Mouse (Mus musculus): ENCODE measurements around the gene Zfp831. TPM values are rescaled to one million over a fixed set of nuclear protein-coding genes. Genes with fewer than 3 reads are reported as not detected.

Gene Zfp831
- polyA plus RNA-seq (2012; rRNA removed) (0.02 and 0.03 TPM in 2 replicates), polyA plus RNA-seq (2014; fragmentation: Nextera tagmentation; extraction: Ambion mirVana) (0.01 TPM in 1 of 2 replicates, not detected in the other)

- TF ChIP-seq CTCF (IDR thresholded peaks at IDR 0.05; ENCODE audit: low read depth) (no peak), EP300 (IDR thresholded peaks at IDR 0.05; ENCODE audit: low read depth) (no peak)
- no peaks in the 10 kb centered on the region for H3K27me3 ChIP-seq (ENCODE audit: control insufficient read depth, insufficient read depth, low read length)
- no peak within 1 kb of the TSS for H3K4me3 ChIP-seq (ENCODE audit: insufficient read depth in 1 of 2, low read depth in 2 of 2, low read length in 2 of 2)
- H3K36me3 ChIP-seq (replicated peaks; ENCODE audit: control insufficient read depth, insufficient read depth, low read depth): no peaks in the 10 kb centered on the region
- DNase-seq (ENCODE audit: low read depth in 3 of 3, low spot score in 3 of 3): no peak
- 67% methylated on average over 18 of the region's 18 CpGs for WGBS (ENCODE audit: insufficient replicate concordance)
- H3K4me1 ChIP-seq (replicated peaks; ENCODE audit: control insufficient read depth in 2 of 2, insufficient read depth in 2 of 2, low read length in 1 of 2): no peaks in the 10 kb centered on the region
- no peak within 1 kb of the TSS for H3K27ac ChIP-seq
- no peaks in the 10 kb centered on the region for H3K9me3 ChIP-seq (ENCODE audit: control insufficient read depth, low read length)
- ATAC-seq (ENCODE audit: insufficient read depth): no peak
- H3K9ac ChIP-seq (replicated peaks): no peak within 1 kb of the TSS
- H3K4me2 ChIP-seq (ENCODE audit: low read depth): no peak within 1 kb of the TSS
Observed at GRCm38 (mm10) chr2:174643448-174644144, at the start of gene Zfp831. Gene Zfp831 (plus strand): TSS chr2:174643534.

GRCm38 (mm10) chr2:174594965-174595364 lies 48.4 kb upstream of the Zfp831 start:
- no peak overlapping the region for H3K4me2 ChIP-seq (ENCODE audit: low read depth)
- no peak overlapping the region for H3K27ac ChIP-seq
- ATAC-seq (ENCODE audit: insufficient read depth): no peak
- H3K27me3 ChIP-seq (ENCODE audit: control insufficient read depth, insufficient read depth, low read length): no peaks in the 10 kb centered on the region
- TF ChIP-seq EP300 (IDR thresholded peaks at IDR 0.05; ENCODE audit: low read depth): no peak
- TF ChIP-seq CTCF (IDR thresholded peaks at IDR 0.05; ENCODE audit: low read depth): no peak
- H3K4me1 ChIP-seq (replicated peaks; ENCODE audit: control insufficient read depth in 2 of 2, insufficient read depth in 2 of 2, low read length in 1 of 2): peaks cover 0 to 3% of the 10 kb centered on the region in 2 experiments; a peak in 1 of 4 replicates
- H3K9me3 ChIP-seq (ENCODE audit: control insufficient read depth, low read length): no peaks in the 10 kb centered on the region
- DNase-seq (ENCODE audit: low read depth in 3 of 3, low spot score in 3 of 3): no peak
- H3K9ac ChIP-seq (replicated peaks): no peak overlapping the region
- WGBS (ENCODE audit: insufficient replicate concordance): 47% methylated on average over 9 of the region's 9 CpGs
- H3K4me3 ChIP-seq (ENCODE audit: insufficient read depth in 1 of 2, low read depth in 2 of 2, low read length in 2 of 2): no peak overlapping the region
- no peaks in the 10 kb centered on the region for H3K36me3 ChIP-seq (replicated peaks; ENCODE audit: control insufficient read depth, insufficient read depth, low read depth)

- DNase-seq (ENCODE audit: low read depth in 3 of 3, low spot score in 3 of 3): no peak
- no peaks in the 10 kb centered on the region for H3K36me3 ChIP-seq (replicated peaks; ENCODE audit: control insufficient read depth, insufficient read depth, low read depth)
- 55% methylated on average over 2 of the region's 2 CpGs for WGBS (ENCODE audit: insufficient replicate concordance)
Observed at GRCm38 (mm10) chr2:174595611-174596010, 47.7 kb upstream of the Zfp831 start.

GRCm38 (mm10) chr2:174596457-174596856 lies 46.9 kb upstream of the Zfp831 start:
- TF ChIP-seq EP300 (IDR thresholded peaks at IDR 0.05; ENCODE audit: low read depth) (no peak), CTCF (IDR thresholded peaks at IDR 0.05; ENCODE audit: low read depth) (no peak)
- H3K4me2 ChIP-seq (ENCODE audit: low read depth): no peak overlapping the region
- no peaks in the 10 kb centered on the region for H3K36me3 ChIP-seq (replicated peaks; ENCODE audit: control insufficient read depth, insufficient read depth, low read depth)
- H3K9ac ChIP-seq (replicated peaks): no peak overlapping the region
- H3K27me3 ChIP-seq (ENCODE audit: control insufficient read depth, insufficient read depth, low read length): no peaks in the 10 kb centered on the region
- H3K4me1 ChIP-seq (replicated peaks; ENCODE audit: control insufficient read depth in 2 of 2, insufficient read depth in 2 of 2, low read length in 1 of 2): peaks cover 0 to 6% of the 10 kb centered on the region in 2 experiments; a peak in 2 of 4 replicates
- WGBS (ENCODE audit: insufficient replicate concordance): 76% methylated on average over 15 of the region's 15 CpGs
- no peak for ATAC-seq (ENCODE audit: insufficient read depth)
- no peak overlapping the region for H3K27ac ChIP-seq
- no peak for DNase-seq (ENCODE audit: low read depth in 3 of 3, low spot score in 3 of 3)
- H3K4me3 ChIP-seq (ENCODE audit: insufficient read depth in 1 of 2, low read depth in 2 of 2, low read length in 2 of 2): no peak overlapping the region
- H3K9me3 ChIP-seq (ENCODE audit: control insufficient read depth, low read length): no peaks in the 10 kb centered on the region

More at GRCm38 (mm10) chr2:174595611-174596010, 47.7 kb upstream of the Zfp831 start:
- TF ChIP-seq CTCF (IDR thresholded peaks at IDR 0.05; ENCODE audit: low read depth): no peak
- no peak for TF ChIP-seq EP300 (IDR thresholded peaks at IDR 0.05; ENCODE audit: low read depth)
- Histone ChIP-seq H3K4me2 (ENCODE audit: low read depth) (no peak overlapping the region), H3K4me3 (ENCODE audit: insufficient read depth in 1 of 2, low read depth in 2 of 2, low read length in 2 of 2) (no peak overlapping the region), H3K27ac (no peak overlapping the region), H3K9me3 (ENCODE audit: control insufficient read depth, low read length) (no peaks in the 10 kb centered on the region), H3K9ac (replicated peaks) (no peak overlapping the region), H3K4me1 (replicated peaks; ENCODE audit: control insufficient read depth in 2 of 2, insufficient read depth in 2 of 2, low read length in 1 of 2) (peaks cover 0 to 3% of the 10 kb centered on the region in 2 experiments; a peak in 1 of 4 replicates), H3K27me3 (ENCODE audit: control insufficient read depth, insufficient read depth, low read length) (no peaks in the 10 kb centered on the region)
- ATAC-seq (ENCODE audit: insufficient read depth): no peak

- TF ChIP-seq EP300 (IDR thresholded peaks at IDR 0.05; ENCODE audit: low read depth) (no peak), CTCF (IDR thresholded peaks at IDR 0.05; ENCODE audit: low read depth) (no peak)
- H3K9me3 ChIP-seq (ENCODE audit: control insufficient read depth, low read length): no peaks in the 10 kb centered on the region
- no peaks in the 10 kb centered on the region for H3K27me3 ChIP-seq (ENCODE audit: control insufficient read depth, insufficient read depth, low read length)
- H3K36me3 ChIP-seq (replicated peaks; ENCODE audit: control insufficient read depth, insufficient read depth, low read depth): no peaks in the 10 kb centered on the region
- DNase-seq (ENCODE audit: low read depth in 3 of 3, low spot score in 3 of 3) (no peak), ATAC-seq (ENCODE audit: insufficient read depth) (no peak)
- H3K4me2 ChIP-seq (ENCODE audit: low read depth): no peak overlapping the region
- no peak overlapping the region for H3K4me3 ChIP-seq (ENCODE audit: insufficient read depth in 1 of 2, low read depth in 2 of 2, low read length in 2 of 2)
- no peak overlapping the region for H3K27ac ChIP-seq
- no peak overlapping the region for H3K9ac ChIP-seq (replicated peaks)
- 23% methylated on average over 12 of the region's 12 CpGs for WGBS (ENCODE audit: insufficient replicate concordance)
- H3K4me1 ChIP-seq (replicated peaks; ENCODE audit: control insufficient read depth in 2 of 2, insufficient read depth in 2 of 2, low read length in 1 of 2): peaks cover 0 to 14% of the 10 kb centered on the region in 2 experiments; a peak in 2 of 4 replicates
Observed at GRCm38 (mm10) chr2:174598451-174598850, 44.9 kb upstream of the Zfp831 start.

All from liver, embryonic 14.5 days (tissue).